25 mouse cellular contexts compared by ENCODE assay signal in the genomic region with DNA sequence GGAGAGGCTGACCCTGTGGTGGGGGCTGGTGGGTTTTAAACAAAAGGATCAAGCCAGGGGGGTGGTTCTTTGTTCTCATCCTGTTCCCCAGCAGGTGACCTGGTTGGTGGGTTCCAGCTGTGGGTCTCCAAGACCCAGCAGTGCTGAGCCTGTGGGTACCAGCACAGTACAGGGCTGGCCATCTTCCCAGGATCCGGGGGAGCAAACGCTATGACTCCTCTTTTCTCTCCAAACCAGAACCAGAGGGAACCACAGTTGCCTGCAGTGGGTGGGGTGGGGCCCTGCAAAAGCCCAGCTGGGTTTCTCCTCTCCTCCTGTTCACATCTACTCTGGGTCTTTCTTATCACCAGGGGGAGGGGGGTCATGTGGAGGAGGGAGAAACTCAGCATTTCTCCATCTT.
A peak's percentile ranks its signal among the peaks of the same experiment; 100 is the strongest.
DNase-seq lines count a peak whose midpoint lies in the region; ATAC-seq lines count a peak whose summit lies in the region.
"Had no signal": no experiment of that assay in that cellular context is flagged by ENCODE, and none has a peak within 500 bp of the region (broad histone marks: within the 10 kb centered on the region; RNA-seq: fewer than 3 reads in every experiment).

No protein-coding gene starts in this region.

- H3K9me3 ChIP-seq in midbrain, embryonic 14.5 days (ENCODE audit: control insufficient read depth, low read length), result no peaks in the 10 kb centered on the region
- H3K9me3 ChIP-seq: forebrain, embryonic 10.5 days; forebrain, embryonic 13.5 days; heart, embryonic 13.5 days had no signal

- H3K4me3 ChIP-seq in midbrain, embryonic 14.5 days (replicated peaks; ENCODE audit: low read depth, low read length), result no peak overlapping the region
- H3K4me3 ChIP-seq: forebrain, embryonic 10.5 days; forebrain, embryonic 13.5 days; gastrocnemius, adult 2 months; heart, embryonic 13.5 days had no signal

- no peaks in the 10 kb centered on the region; the same call in 1 of the 2 replicates for H3K27me3 ChIP-seq in midbrain, embryonic 14.5 days (ENCODE audit: control insufficient read depth, insufficient read depth, low read length)
- H3K27me3 ChIP-seq: forebrain, embryonic 13.5 days; heart, embryonic 13.5 days had no signal

- no peak for DNase-seq in frontal cortex, postnatal 25 days (ENCODE audit: low spot score in 2 of 2)
- peak; percentile 49 to 65 for DNase-seq in left cerebral cortex, adult 18-20 months (ENCODE audit: low spot score in 2 of 2)
- no peak for DNase-seq in left cerebral cortex, adult 11 months (ENCODE audit: low spot score)
- DNase-seq in right cerebral cortex, adult 2 months (ENCODE audit: low spot score in 2 of 2), result peak; percentile 39 to 54
- no peak for DNase-seq in right cerebral cortex, postnatal 10 days (ENCODE audit: low spot score in 2 of 2)
- peak; percentile 49 for DNase-seq in right cerebral cortex, postnatal 25 days
- DNase-seq in midbrain, embryonic 14.5 days, result no peak
- DNase-seq: adrenal gland, postnatal 10 days; adrenal gland, postnatal 36 days; cerebellum, adult 11-12 months; cerebellum, adult 8-10 months; cerebellum, postnatal 14 days; gastrocnemius, adult 2 months; gastrocnemius, postnatal 14 days; heart, postnatal 14 days; heart, postnatal 4 days had no signal

- H3K36me3 ChIP-seq in midbrain, embryonic 14.5 days (ENCODE audit: control insufficient read depth, insufficient read depth, low read length), result no peaks in the 10 kb centered on the region
- H3K36me3 ChIP-seq: forebrain, embryonic 10.5 days; heart, embryonic 13.5 days had no signal

- H3K9ac ChIP-seq in midbrain, embryonic 14.5 days (replicated peaks; ENCODE audit: low read length), result no peak overlapping the region
- H3K9ac ChIP-seq: forebrain, embryonic 13.5 days; heart, embryonic 13.5 days; hindbrain, embryonic 14.5 days had no signal

- peak; percentile 91 for ATAC-seq in frontal cortex, adult (ENCODE audit: low TSS enrichment)
- no peak for ATAC-seq in midbrain, embryonic 14.5 days (ENCODE audit: low FRiP score, low TSS enrichment)
- ATAC-seq: forebrain, embryonic 13.5 days; forebrain, embryonic 16.5 days; hindbrain, postnatal 0 days; inflammation-experienced regulatory T-cells, adult 6 months; Patski had no signal

- H3K4me2 ChIP-seq in midbrain, embryonic 14.5 days (ENCODE audit: low read length), result no peak overlapping the region
- H3K4me2 ChIP-seq: forebrain, embryonic 13.5 days; heart, embryonic 13.5 days; hindbrain, embryonic 14.5 days had no signal

- no peaks in the 10 kb centered on the region for H3K4me1 ChIP-seq in midbrain, embryonic 14.5 days (ENCODE audit: control insufficient read depth, insufficient read depth, low read length)
- H3K4me1 ChIP-seq: forebrain, embryonic 10.5 days; forebrain, embryonic 13.5 days; heart, embryonic 13.5 days had no signal

- no peak overlapping the region for H3K27ac ChIP-seq in midbrain, embryonic 14.5 days (replicated peaks; ENCODE audit: low read depth, low read length)
- H3K27ac ChIP-seq: forebrain, embryonic 10.5 days; forebrain, embryonic 13.5 days; gastrocnemius, adult 2 months; heart, embryonic 13.5 days; hindbrain, embryonic 14.5 days; hindbrain, postnatal 0 days had no signal

- WGBS in midbrain, embryonic 14.5 days, result 11% methylated on average over 2 of the region's 2 CpGs

Comparison
In these comparisons a context has a peak if more than half of its experiments do, and no peak if none do; other contexts are left out.
1. DNase-seq: peak in left cerebral cortex, adult 18-20 months (2 of 2), right cerebral cortex, adult 2 months (2 of 2) and right cerebral cortex, postnatal 25 days (single experiment); none in frontal cortex, postnatal 25 days (0 of 2), left cerebral cortex, adult 11 months (single experiment), right cerebral cortex, postnatal 10 days (0 of 2) and midbrain, embryonic 14.5 days (single experiment).